Mouse (Mus musculus) myocyte (in vitro differentiated cells): ENCODE results near the gene Dtl.

Source experiments
- CEBPB ChIP-seq: IDR thresholded peaks from 2 replicates; pipeline ENCODE4 v1.6.1; 2011; ENCODE audit warnings: mild to moderate bottlenecking, moderate library complexity; ENCODE audit not compliant: poor library complexity, insufficient read depth, severe bottlenecking
- E2F4 ChIP-seq: IDR thresholded peaks from one replicate; pipeline ENCODE4 v1.6.1; 2011; ENCODE audit warnings: mild to moderate bottlenecking, control low read depth, moderate library complexity; ENCODE audit not compliant: insufficient read depth
- MAX ChIP-seq: IDR thresholded peaks from one replicate; pipeline ENCODE4 v1.6.1; 2011; ENCODE audit warnings: low read depth, mild to moderate bottlenecking, control low read depth
- MYOD1 ChIP-seq, 3 experiments: IDR thresholded peaks; one replicate each; pipeline ENCODE4 v1.6.1; 2011; ENCODE audit warnings: control low read depth in 2 of 3, low read depth in 2 of 3, mild to moderate bottlenecking in 2 of 3, moderate library complexity in 1 of 3; ENCODE audit not compliant: insufficient read length in 2 of 3, control insufficient read depth in 1 of 3
- MYOG ChIP-seq, 3 experiments: IDR thresholded peaks; one replicate each; pipeline ENCODE4 v1.6.1; 2011; ENCODE audit warnings: control low read depth in 2 of 3, low read depth in 2 of 3, mild to moderate bottlenecking in 2 of 3; ENCODE audit not compliant: insufficient read length in 2 of 3, control insufficient read depth in 1 of 3, insufficient read depth in 1 of 3
- POLR2A ChIP-seq: IDR thresholded peaks from one replicate; pipeline ENCODE4 v1.6.1; 2011; ENCODE audit warnings: low read depth, mild to moderate bottlenecking, control low read depth, moderate library complexity; ENCODE audit not compliant: insufficient read length
- POLR2AphosphoS2 ChIP-seq: IDR thresholded peaks from one replicate; pipeline ENCODE4 v1.6.1; 2011; ENCODE audit warnings: low read depth, control low read depth; ENCODE audit not compliant: insufficient read length
- REST ChIP-seq: IDR thresholded peaks from one replicate; pipeline ENCODE4 v1.6.1; 2011; ENCODE audit warnings: mild to moderate bottlenecking, control low read depth, moderate library complexity; ENCODE audit not compliant: insufficient read depth, insufficient read length
- SRF ChIP-seq: IDR thresholded peaks from one replicate; pipeline ENCODE4 v1.6.1; 2011; ENCODE audit warnings: low read depth; ENCODE audit not compliant: control insufficient read depth, insufficient read length
- TCF12 ChIP-seq: IDR thresholded peaks from one replicate; pipeline ENCODE4 v1.6.1; 2011; ENCODE audit warnings: mild to moderate bottlenecking, control low read depth; ENCODE audit not compliant: poor library complexity, insufficient read depth, severe bottlenecking
- TCF3 ChIP-seq: IDR thresholded peaks from one replicate; pipeline ENCODE4 v1.6.1; 2011; ENCODE audit warnings: low read depth, control low read depth; ENCODE audit not compliant: insufficient read length
- USF1 ChIP-seq: IDR thresholded peaks from one replicate; pipeline ENCODE4 v1.6.1; 2011; ENCODE audit warnings: low read depth, mild to moderate bottlenecking, control low read depth, moderate library complexity

GRCm38 (mm10) chr1:191543747-191544146 is 31.6 kb downstream of the Dtl start:
- TF ChIP-seq POLR2A (no peak), TCF12 (no peak), USF1 (no peak), POLR2AphosphoS2 (no peak), MAX (no peak), E2F4 (no peak), CEBPB (no peak), MYOD1 (IDR thresholded peaks at IDR 0.05; ENCODE audit: control insufficient read depth in 1 of 3, insufficient read length in 2 of 3, low read depth in 2 of 3) (no peak), SRF (no peak), REST (no peak), MYOG (IDR thresholded peaks at IDR 0.05; ENCODE audit: control insufficient read depth in 1 of 3, insufficient read depth in 1 of 3, insufficient read length in 2 of 3, low read depth in 2 of 3) (no peak), TCF3 (no peak)
